25 mouse cellular contexts compared by ENCODE assay signal in genomic region chr4:140862036-140862650, GRCm38 (mm10). TPM values are rescaled to one million over a fixed set of nuclear protein-coding genes. Genes with fewer than 3 reads are reported as not detected.
A peak's percentile ranks its signal among the peaks of the same experiment; 100 is the strongest.
DNase-seq lines count a peak whose midpoint lies in the region; ATAC-seq lines count a peak whose summit lies in the region.
"Had no signal": no experiment of that assay in that cellular context is flagged by ENCODE, and none has a peak within 500 bp of the region (broad histone marks: within the 10 kb centered on the region; RNA-seq: fewer than 3 reads in every experiment).

No protein-coding gene starts in this region.

- H3K27ac ChIP-seq in limb, embryonic 13.5 days = no peak overlapping the region
- H3K27ac ChIP-seq in limb, embryonic 10.5 days = no peak overlapping the region
- no peak overlapping the region for H3K27ac ChIP-seq in hindbrain, embryonic 14.5 days
- H3K27ac ChIP-seq: embryonic facial prominence, embryonic 15.5 days; kidney, embryonic 15.5 days; macrophage; neural tube, embryonic 12.5 days had no signal

- no peaks in the 10 kb centered on the region for H3K36me3 ChIP-seq in limb, embryonic 13.5 days
- H3K36me3 ChIP-seq in limb, embryonic 10.5 days = no peaks in the 10 kb centered on the region
- no peaks in the 10 kb centered on the region for H3K36me3 ChIP-seq in hindbrain, embryonic 14.5 days (replicated peaks; ENCODE audit: control insufficient read depth, insufficient read depth)
- H3K36me3 ChIP-seq: embryonic facial prominence, embryonic 15.5 days; kidney, embryonic 15.5 days; neural tube, embryonic 12.5 days had no signal

- peaks cover 5% of the 10 kb centered on the region for H3K4me1 ChIP-seq in limb, embryonic 13.5 days
- H3K4me1 ChIP-seq in limb, embryonic 10.5 days = 0 out of 2 replicates have a peak, but pooled peaks cover under 1% of the 10 kb centered on the region
- H3K4me1 ChIP-seq in hindbrain, embryonic 14.5 days (replicated peaks; ENCODE audit: control insufficient read depth, insufficient read depth, low read length) = no peaks in the 10 kb centered on the region
- H3K4me1 ChIP-seq: embryonic facial prominence, embryonic 15.5 days; neural tube, embryonic 12.5 days had no signal

- H3K4me3 ChIP-seq in limb, embryonic 13.5 days = no peak overlapping the region
- no peak overlapping the region for H3K4me3 ChIP-seq in limb, embryonic 10.5 days
- H3K4me3 ChIP-seq in hindbrain, embryonic 14.5 days (replicated peaks; ENCODE audit: low read length) = no peak overlapping the region
- H3K4me3 ChIP-seq: embryonic facial prominence, embryonic 15.5 days; kidney, embryonic 15.5 days; neural tube, embryonic 12.5 days had no signal

- 0 out of 2 replicates have a peak overlapping the region, but pooled peaks have one; percentile 8 for H3K9ac ChIP-seq in limb, embryonic 13.5 days
- no peak overlapping the region for H3K9ac ChIP-seq in hindbrain, embryonic 14.5 days
- H3K9ac ChIP-seq: embryonic facial prominence, embryonic 15.5 days; kidney, embryonic 15.5 days; neural tube, embryonic 12.5 days had no signal

- ATAC-seq in limb, embryonic 13.5 days (ENCODE audit: low FRiP score, low read depth) = no peak
- peak; percentile 37; the same call in 1 of the 2 replicates for ATAC-seq in erythroblast, adult 5-6 weeks (replicated peaks; ENCODE audit: low FRiP score, poor library complexity, severe bottlenecking)
- ATAC-seq in hindbrain, embryonic 14.5 days (ENCODE audit: low FRiP score) = no peak
- ATAC-seq: forebrain, embryonic 16.5 days; inflammation-experienced regulatory T-cells, adult 6 months had no signal

- H3K4me2 ChIP-seq in limb, embryonic 13.5 days (replicated peaks) = no peak overlapping the region
- H3K4me2 ChIP-seq in hindbrain, embryonic 14.5 days (replicated peaks) = no peak overlapping the region
- H3K4me2 ChIP-seq: embryonic facial prominence, embryonic 15.5 days; kidney, embryonic 15.5 days; midbrain, embryonic 11.5 days; neural tube, embryonic 12.5 days had no signal

- no peak for DNase-seq in limb, embryonic 10.5 days (ENCODE audit: low spot score)
- DNase-seq in 3134 (ENCODE audit: extremely low read depth, insufficient read length, low spot score) = peak; percentile 81
- DNase-seq in adrenal gland, adult 8-10 months = peak; percentile 60
- no peak for DNase-seq in hindbrain, embryonic 14.5 days (ENCODE audit: low spot score)
- no peak for DNase-seq in right cerebral cortex, postnatal 36 days (ENCODE audit: low spot score in 2 of 2)
- no peak for DNase-seq in kidney, postnatal 25 days
- DNase-seq: cerebellum, postnatal 10 days; heart, postnatal 4 days; lung, adult 2 months; right cerebral cortex, postnatal 14 days; thymus, postnatal 4 days had no signal

- 0 out of 2 replicates have a peak, but pooled peaks cover 5% of the 10 kb centered on the region for H3K27me3 ChIP-seq in limb, embryonic 13.5 days
- H3K27me3 ChIP-seq in limb, embryonic 10.5 days (ENCODE audit: low read depth, poor library complexity, severe bottlenecking) = peaks cover 8% of the 10 kb centered on the region; the same call in 1 of the 2 replicates
- H3K27me3 ChIP-seq in hindbrain, embryonic 14.5 days (ENCODE audit: control insufficient read depth, insufficient read depth, low read length) = no peaks in the 10 kb centered on the region
- H3K27me3 ChIP-seq: embryonic facial prominence, embryonic 15.5 days; kidney, embryonic 15.5 days had no signal

- no peaks in the 10 kb centered on the region for H3K9me3 ChIP-seq in limb, embryonic 13.5 days
- H3K9me3 ChIP-seq in limb, embryonic 10.5 days (replicated peaks) = no peaks in the 10 kb centered on the region
- no peaks in the 10 kb centered on the region for H3K9me3 ChIP-seq in hindbrain, embryonic 14.5 days (ENCODE audit: control insufficient read depth, low read length)
- H3K9me3 ChIP-seq: embryonic facial prominence, embryonic 15.5 days; kidney, embryonic 15.5 days; neural tube, embryonic 12.5 days had no signal

- 51% methylated on average over 11 of the region's 11 CpGs for WGBS in limb, embryonic 13.5 days
- 88% methylated on average over 11 of the region's 11 CpGs for WGBS in limb, embryonic 10.5 days
- 89% methylated on average over 11 of the region's 11 CpGs for WGBS in hindbrain, embryonic 14.5 days

RNA-seq across cellular contexts. Expression of gene Padi1, which starts 16.6 kb away (rescaled TPM):
- polyA plus RNA-seq in limb, embryonic 13.5 days (2015; fragmentation: Nextera tagmentation; extraction: Ambion mirVana) = 0.20 and 0.25 TPM in 2 replicates
- 0.36 and 0.44 TPM in 2 replicates for polyA plus RNA-seq in limb, embryonic 10.5 days (2016; fragmentation: Nextera tagmentation; extraction: Ambion mirVana)
- total RNA-seq in adrenal gland, adult 8-10 months (2022) = not detected
- not detected in 2 replicates for total RNA-seq in erythroblast, adult 5-6 weeks (2015; ENCODE audit: low replicate concordance)
- total RNA-seq in erythroblast, adult 5-6 weeks (2017; ENCODE audit: low replicate concordance) = not detected in 2 replicates
- polyA plus RNA-seq in hindbrain, embryonic 14.5 days (2014; fragmentation: Nextera tagmentation; extraction: Ambion mirVana) = not detected in 2 replicates
- total RNA-seq: granulocyte monocyte progenitor cell, adult 5-6 weeks; heart, postnatal 4 days; layer of hippocampus, postnatal 25 days; left cerebral cortex, postnatal 14 days had no signal
- polyA plus RNA-seq: forebrain, embryonic 16.5 days; macrophage had no signal

RNA-seq across cellular contexts. Expression of gene Padi2, which starts 44.0 kb away (rescaled TPM):
- polyA plus RNA-seq in limb, embryonic 13.5 days (2015; fragmentation: Nextera tagmentation; extraction: Ambion mirVana) = 1.2 and 1.3 TPM in 2 replicates
- 0.05 and 0.33 TPM in 2 replicates for polyA plus RNA-seq in limb, embryonic 10.5 days (2016; fragmentation: Nextera tagmentation; extraction: Ambion mirVana)
- total RNA-seq in adrenal gland, adult 8-10 months (2022) = 1 to 10 TPM; 2.4 to 3.1 (median 2.8) TPM
- total RNA-seq in erythroblast, adult 5-6 weeks (2015; ENCODE audit: low replicate concordance) = 5.4 and 7.1 TPM in 2 replicates
- 5.0 and 5.1 TPM in 2 replicates for total RNA-seq in erythroblast, adult 5-6 weeks (2017; ENCODE audit: low replicate concordance)
- 0.74 and 1.5 TPM in 2 replicates for polyA plus RNA-seq in hindbrain, embryonic 14.5 days (2014; fragmentation: Nextera tagmentation; extraction: Ambion mirVana)

RNA-seq across cellular contexts. Expression of gene Padi3, which starts 51.7 kb away (rescaled TPM):
- polyA plus RNA-seq in limb, embryonic 13.5 days (2015; fragmentation: Nextera tagmentation; extraction: Ambion mirVana) = 0.26 and 0.28 TPM in 2 replicates
- 1.3 and 1.5 TPM in 2 replicates for polyA plus RNA-seq in limb, embryonic 10.5 days (2016; fragmentation: Nextera tagmentation; extraction: Ambion mirVana)
- total RNA-seq in adrenal gland, adult 8-10 months (2022) = not detected
- total RNA-seq in erythroblast, adult 5-6 weeks (2015; ENCODE audit: low replicate concordance) = not detected in 2 replicates
- not detected in 2 replicates for total RNA-seq in erythroblast, adult 5-6 weeks (2017; ENCODE audit: low replicate concordance)
- not detected in 2 replicates for polyA plus RNA-seq in hindbrain, embryonic 14.5 days (2014; fragmentation: Nextera tagmentation; extraction: Ambion mirVana)
- total RNA-seq: layer of hippocampus, postnatal 25 days; monocyte, adult 5-6 weeks had no signal
- polyA plus RNA-seq: forebrain, embryonic 16.5 days; heart, embryonic 14.5 days; inflammation-experienced regulatory T-cells, adult 6 months; midbrain, embryonic 11.5 days; neural tube, embryonic 12.5 days had no signal

Comparison
In these comparisons a context has a peak if more than half of its experiments do, and no peak if none do; other contexts are left out.
1. DNase-seq: peak in 3134 (single experiment) and adrenal gland, adult 8-10 months (single experiment); none in limb, embryonic 10.5 days (single experiment), hindbrain, embryonic 14.5 days (single experiment), right cerebral cortex, postnatal 36 days (0 of 2) and kidney, postnatal 25 days (0 of 2).